Mouse (Mus musculus) myocyte (in vitro differentiated cells): ENCODE measurements at regions not wholly inside any gene's neighbourhood (a gene's known extent, or its start where the extent isn't known, plus 50 kb on each side); places are given as distances from the start of the nearest gene placed in this dataset.

Experiments used
- MYOD1 ChIP-seq, 3 experiments: IDR thresholded peaks; one replicate each; pipeline ENCODE4 v1.6.1; 2011; ENCODE audit warnings: control low read depth in 2 of 3, low read depth in 2 of 3, mild to moderate bottlenecking in 2 of 3, moderate library complexity in 1 of 3; ENCODE audit not compliant: insufficient read length in 2 of 3, control insufficient read depth in 1 of 3
- MYOG ChIP-seq, 3 experiments: IDR thresholded peaks; one replicate each; pipeline ENCODE4 v1.6.1; 2011; ENCODE audit warnings: control low read depth in 2 of 3, low read depth in 2 of 3, mild to moderate bottlenecking in 2 of 3; ENCODE audit not compliant: insufficient read length in 2 of 3, control insufficient read depth in 1 of 3, insufficient read depth in 1 of 3
- POLR2A ChIP-seq: IDR thresholded peaks from one replicate; pipeline ENCODE4 v1.6.1; 2011; ENCODE audit warnings: low read depth, mild to moderate bottlenecking, control low read depth, moderate library complexity; ENCODE audit not compliant: insufficient read length

DNA sequence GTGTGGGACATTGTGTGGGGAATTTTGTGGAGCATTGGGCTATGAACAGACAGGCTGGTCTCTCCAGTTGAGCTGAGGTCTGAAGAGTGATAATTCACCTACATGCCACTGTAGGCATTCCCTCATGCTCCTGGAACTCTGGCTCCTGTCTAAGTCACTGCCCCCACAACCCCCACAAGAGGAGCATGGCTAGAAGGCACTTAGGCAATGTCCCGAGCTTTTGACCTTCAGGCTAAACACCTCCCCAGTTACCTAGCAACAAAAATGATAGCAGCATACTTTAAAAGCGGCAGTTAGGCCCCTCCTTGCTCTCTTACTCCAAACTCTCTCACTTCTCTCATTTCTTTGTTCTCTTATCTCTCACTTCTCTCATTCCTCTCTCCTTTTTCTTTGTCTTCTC is 620.7 kb upstream of the Gprin3 start:
- no peak for TF ChIP-seq MYOD1 (IDR thresholded peaks at IDR 0.05; ENCODE audit: control insufficient read depth in 1 of 3, insufficient read length in 2 of 3, low read depth in 2 of 3)
- no peak for TF ChIP-seq POLR2A
- TF ChIP-seq MYOG (IDR thresholded peaks at IDR 0.05; ENCODE audit: control insufficient read depth in 1 of 3, insufficient read depth in 1 of 3, insufficient read length in 2 of 3, low read depth in 2 of 3): no peak
